Mouse (Mus musculus) kidney, postnatal 0 days (tissue): ENCODE results near the gene Efna1. TPM values are rescaled to one million over a fixed set of nuclear protein-coding genes. Genes with fewer than 3 reads are reported as not detected.

ENCODE experiments used
- ATAC-seq: fragments of 200-750 bp; cut with Nextera tagmentation; replicated peaks from 2 replicates; pipeline ENCODE4 v1.8.0; 2017; ENCODE audit warnings: low read depth, moderate number of reproducible peaks, moderate TSS enrichment, moderate library complexity; ENCODE audit not compliant: low FRiP score
- DNase-seq: peaks from one replicate; pipeline ENCODE4 v3.0.0-alpha.2; 2016; ENCODE audit warnings: low spot score
- H3K27ac ChIP-seq: fragments of 300-500 bp; sonication (generic); 2 replicates; pipeline ENCODE4 v1.5.1; 2014; ENCODE audit warnings: mild to moderate bottlenecking
- H3K27me3 ChIP-seq: fragments of 300-500 bp; sonication (generic); 2 replicates; pipeline ENCODE4 v1.6.1; 2014; ENCODE audit warnings: low read length, mixed read lengths; ENCODE audit not compliant: insufficient read depth
- H3K36me3 ChIP-seq: fragments of 300-500 bp; sonication (generic); 2 replicates; pipeline ENCODE4 v1.6.1; 2014; ENCODE audit warnings: low read length, mixed read lengths; ENCODE audit not compliant: insufficient read depth
- H3K4me1 ChIP-seq: fragments of 300-500 bp; sonication (generic); replicated peaks from 2 replicates; pipeline ENCODE4 v1.6.1; 2014; ENCODE audit warnings: antibody characterized with exemption, low read length, mixed read lengths; ENCODE audit not compliant: insufficient read depth
- H3K4me2 ChIP-seq: fragments of 300-500 bp; sonication (generic); 2 replicates; pipeline ENCODE4 v1.6.1; 2014; ENCODE audit warnings: mild to moderate bottlenecking, low read length, moderate library complexity, mixed read lengths
- H3K4me3 ChIP-seq: fragments of 300-500 bp; sonication (generic); replicated peaks from 2 replicates; pipeline ENCODE4 v1.5.1; 2014; ENCODE audit warnings: low read depth, low read length
- H3K9ac ChIP-seq: fragments of 300-500 bp; sonication (generic); 2 replicates; pipeline ENCODE4 v1.6.1; 2014; ENCODE audit warnings: low read depth, low read length
- H3K9me3 ChIP-seq: fragments of 300-500 bp; sonication (generic); replicated peaks from 2 replicates; pipeline ENCODE4 v1.6.1; 2016; ENCODE audit warnings: low read length, inconsistent platforms, mixed read lengths
- CTCF ChIP-seq: IDR thresholded peaks from 2 replicates; pipeline ENCODE4 v1.5.1; 2016; ENCODE audit warnings: antibody characterized with exemption, low read depth, mild to moderate bottlenecking, moderate library complexity
- WGBS: fragments of 180-500 bp; shearing (Covaris S2); extraction: QIAGEN DNeasy Blood & Tissue Kit; methylation state at CpG from one replicate; pipeline ENCODE4 v1.1.7; 2014; 5-methylcytosine and 5-hydroxymethylcytosine counted together
- polyA plus RNA-seq: library from polyadenylated mRNA; unstranded; fragments of >200 nt; fragmentation: Nextera tagmentation; extraction: Ambion mirVana; gene quantifications from 2 replicates; pipeline ENCODE4 v1.2.1, GENCODE M21; 2015

Gene Efna1
- polyA plus RNA-seq, 1 experiment from 2014 or later, result 79.5 TPM

- Histone ChIP-seq H3K27me3 (0 out of 2 replicates have a peak, but pooled peaks cover 6% of the 10 kb centered on the region), H3K27ac (no peak overlapping the region; the same call in 1 of the 2 replicates), H3K9me3 (no peaks in the 10 kb centered on the region), H3K36me3 (no peaks in the 10 kb centered on the region), H3K9ac (no peak overlapping the region), H3K4me1 (peaks cover 21% of the 10 kb centered on the region), H3K4me2 (no peak overlapping the region), H3K4me3 (no peak overlapping the region)
- 80% methylated on average over 5 of the region's 5 CpGs for WGBS
- no peak for TF ChIP-seq CTCF
- ATAC-seq (no peak), DNase-seq (no peak)
These were observed 33.4 kb upstream of the Efna1 start for GRCm38 (mm10) chr3:89314340-89314739.

GRCm38 (mm10) chr3:89308089-89308488 lies 27.1 kb upstream of the Efna1 start:
- Histone ChIP-seq H3K27ac (no peak overlapping the region), H3K27me3 (no peaks in the 10 kb centered on the region), H3K4me2 (no peak overlapping the region), H3K9ac (no peak overlapping the region), H3K9me3 (no peaks in the 10 kb centered on the region), H3K4me1 (peaks cover 3% of the 10 kb centered on the region; the same call in 1 of the 2 replicates), H3K4me3 (no peak overlapping the region), H3K36me3 (no peaks in the 10 kb centered on the region)
- DNase-seq (peak; percentile 92), ATAC-seq (peak; percentile 65)
- WGBS, result 5% methylated on average over 9 of the region's 9 CpGs
- peak; percentile 94 for TF ChIP-seq CTCF

- no peak for TF ChIP-seq CTCF
- Histone ChIP-seq H3K4me2 (no peak overlapping the region), H3K9ac (no peak overlapping the region), H3K27me3 (no peaks in the 10 kb centered on the region), H3K9me3 (no peaks in the 10 kb centered on the region), H3K27ac (peak overlapping the region; percentile 55), H3K4me1 (peaks cover 3% of the 10 kb centered on the region; the same call in 1 of the 2 replicates), H3K36me3 (no peaks in the 10 kb centered on the region), H3K4me3 (no peak overlapping the region)
- no peak for DNase-seq
- no peak for ATAC-seq
- WGBS, result 48% methylated on average over 8 of the region's 8 CpGs
These were observed 24.8 kb upstream of the Efna1 start for GRCm38 (mm10) chr3:89305551-89306325.

- peaks cover 3% of the 10 kb centered on the region; the same call in 1 of the 2 replicates for H3K4me1 ChIP-seq
- 56% methylated on average over 4 of the region's 4 CpGs for WGBS
- TF ChIP-seq CTCF, result no peak
- no peak overlapping the region for H3K9ac ChIP-seq
- no peak overlapping the region for H3K4me2 ChIP-seq
- no peaks in the 10 kb centered on the region for H3K9me3 ChIP-seq
- H3K36me3 ChIP-seq, result no peaks in the 10 kb centered on the region
- DNase-seq (no peak), ATAC-seq (no peak)
- H3K27ac ChIP-seq, result peak overlapping the region; percentile 55
- no peaks in the 10 kb centered on the region for H3K27me3 ChIP-seq
- H3K4me3 ChIP-seq, result no peak overlapping the region
These were observed 24.2 kb upstream of the Efna1 start for GRCm38 (mm10) chr3:89305105-89305504.

GRCm38 (mm10) chr3:89304440-89304839 lies 23.5 kb upstream of the Efna1 start:
- Histone ChIP-seq H3K9me3 (no peaks in the 10 kb centered on the region), H3K4me2 (no peak overlapping the region), H3K27ac (no peak overlapping the region), H3K4me3 (no peak overlapping the region), H3K36me3 (no peaks in the 10 kb centered on the region), H3K27me3 (no peaks in the 10 kb centered on the region), H3K9ac (no peak overlapping the region), H3K4me1 (peaks cover 3% of the 10 kb centered on the region; the same call in 1 of the 2 replicates)
- DNase-seq (no peak), ATAC-seq (no peak)
- 64% methylated on average over 6 of the region's 6 CpGs for WGBS
- no peak for TF ChIP-seq CTCF

- Histone ChIP-seq H3K27me3 (no peaks in the 10 kb centered on the region), H3K9ac (no peak overlapping the region), H3K4me2 (no peak overlapping the region), H3K4me1 (0 out of 2 replicates have a peak, but pooled peaks cover 2% of the 10 kb centered on the region), H3K27ac (no peak overlapping the region), H3K9me3 (no peaks in the 10 kb centered on the region), H3K4me3 (no peak overlapping the region), H3K36me3 (no peaks in the 10 kb centered on the region)
- WGBS, result 78% methylated on average over 2 of the region's 2 CpGs
- DNase-seq, result no peak
- ATAC-seq, result no peak
- TF ChIP-seq CTCF, result peak; percentile 47; the same call in 1 of the 2 replicates
These were observed 19.6 kb upstream of the Efna1 start for GRCm38 (mm10) chr3:89300514-89300913.
